Mouse (Mus musculus) erythroid progenitor cell, adult 5-6 weeks (primary cell): Measurements from ENCODE around the gene Atp6v0a2. TPM values are rescaled to one million over a fixed set of nuclear protein-coding genes. Genes with fewer than 3 reads are reported as not detected.

Source experiments
- total RNA-seq, 2 experiments: library from RNA; stranded (forward) in 1 of 2; stranded (reverse) in 1 of 2; fragments of 150-400 nt in 1 of 2; fragments of 186-747, 209-891 nt in 1 of 2; gene quantifications; 2 replicates each; pipeline versions ENCODE4 v1.2.3 to v1.2.4; 2015 to 2017; ENCODE audit warnings: low replicate concordance in 2 of 2

Atp6v0a2 gene
- total RNA-seq, 2 experiments from 2014 or later: 3.8 to 8.5 TPM

Other genes starting within 250 kb of the Atp6v0a2 start
- gene Sbno1, start 202.6 kb upstream of the Atp6v0a2 start, total RNA-seq (2015; ENCODE audit: low replicate concordance): 43.6 and 59.9 TPM in 2 replicates
- gene Sbno1, start 202.6 kb upstream of the Atp6v0a2 start, total RNA-seq (2017; ENCODE audit: low replicate concordance): 84.5 and 106 TPM in 2 replicates
- 307 and 377 TPM in 2 replicates for gene Kmt5a, start 188.6 kb upstream of the Atp6v0a2 start, total RNA-seq (2015; ENCODE audit: low replicate concordance)
- 344 and 488 TPM in 2 replicates for gene Kmt5a, start 188.6 kb upstream of the Atp6v0a2 start, total RNA-seq (2017; ENCODE audit: low replicate concordance)
- gene Rilpl2, start 150.2 kb upstream of the Atp6v0a2 start, total RNA-seq (2015; ENCODE audit: low replicate concordance): 7.1 and 7.9 TPM in 2 replicates
- gene Rilpl2, start 150.2 kb upstream of the Atp6v0a2 start, total RNA-seq (2017; ENCODE audit: low replicate concordance): 5.3 and 7.0 TPM in 2 replicates
- gene Snrnp35, start 145.4 kb upstream of the Atp6v0a2 start, total RNA-seq (2015; ENCODE audit: low replicate concordance): 1.7 and 7.9 TPM in 2 replicates
- gene Snrnp35, start 145.4 kb upstream of the Atp6v0a2 start, total RNA-seq (2017; ENCODE audit: low replicate concordance): 9.0 TPM in 1 of 2 replicates, not detected in the other
- gene Rilpl1, start 97.2 kb upstream of the Atp6v0a2 start, total RNA-seq (2015; ENCODE audit: low replicate concordance): not detected in 2 replicates
- not detected in 2 replicates for gene Rilpl1, start 97.2 kb upstream of the Atp6v0a2 start, total RNA-seq (2017; ENCODE audit: low replicate concordance)
- gene Tmed2, start 87.9 kb upstream of the Atp6v0a2 start, total RNA-seq (2015; ENCODE audit: low replicate concordance): 454 and 638 TPM in 2 replicates
- gene Tmed2, start 87.9 kb upstream of the Atp6v0a2 start, total RNA-seq (2017; ENCODE audit: low replicate concordance): 524 and 584 TPM in 2 replicates
- 5.8 and 9.6 TPM in 2 replicates for gene Ddx55, start 75.7 kb upstream of the Atp6v0a2 start, total RNA-seq (2015; ENCODE audit: low replicate concordance)
- gene Ddx55, start 75.7 kb upstream of the Atp6v0a2 start, total RNA-seq (2017; ENCODE audit: low replicate concordance): 5.0 and 10.5 TPM in 2 replicates
- gene Eif2b1, start 49.4 kb upstream of the Atp6v0a2 start, total RNA-seq (2015; ENCODE audit: low replicate concordance): 17.7 and 21.0 TPM in 2 replicates
- 7.8 and 15.2 TPM in 2 replicates for gene Eif2b1, start 49.4 kb upstream of the Atp6v0a2 start, total RNA-seq (2017; ENCODE audit: low replicate concordance)
- 6.1 and 20.5 TPM in 2 replicates for gene Gtf2h3, start 49.4 kb upstream of the Atp6v0a2 start, total RNA-seq (2015; ENCODE audit: low replicate concordance)
- 4.7 and 16.6 TPM in 2 replicates for gene Gtf2h3, start 49.4 kb upstream of the Atp6v0a2 start, total RNA-seq (2017; ENCODE audit: low replicate concordance)
- gene Dnah10, start 96.5 kb downstream of the Atp6v0a2 start, total RNA-seq (2015; ENCODE audit: low replicate concordance): under 0.01 TPM in 1 of 2 replicates, not detected in the other
- not detected in 2 replicates for gene Dnah10, start 96.5 kb downstream of the Atp6v0a2 start, total RNA-seq (2017; ENCODE audit: low replicate concordance)
- 1.3 TPM in 1 of 2 replicates, not detected in the other for gene Ccdc92, start 233.8 kb downstream of the Atp6v0a2 start, total RNA-seq (2015; ENCODE audit: low replicate concordance)
- gene Ccdc92, start 233.8 kb downstream of the Atp6v0a2 start, total RNA-seq (2017; ENCODE audit: low replicate concordance): 0.68 and 1.8 TPM in 2 replicates
- gene Zfp664, start 234.1 kb downstream of the Atp6v0a2 start, total RNA-seq (2015; ENCODE audit: low replicate concordance): 4.2 and 9.0 TPM in 2 replicates
- gene Zfp664, start 234.1 kb downstream of the Atp6v0a2 start, total RNA-seq (2017; ENCODE audit: low replicate concordance): 7.3 and 12.5 TPM in 2 replicates